Mouse (Mus musculus) right cerebral cortex, postnatal 25 days (tissue): Measurements from ENCODE around the gene Arhgap15.

ENCODE experiments used
- DNase-seq: peaks from one replicate; pipeline ENCODE4 v3.0.0; 2022

The Arhgap15 gene

DNA sequence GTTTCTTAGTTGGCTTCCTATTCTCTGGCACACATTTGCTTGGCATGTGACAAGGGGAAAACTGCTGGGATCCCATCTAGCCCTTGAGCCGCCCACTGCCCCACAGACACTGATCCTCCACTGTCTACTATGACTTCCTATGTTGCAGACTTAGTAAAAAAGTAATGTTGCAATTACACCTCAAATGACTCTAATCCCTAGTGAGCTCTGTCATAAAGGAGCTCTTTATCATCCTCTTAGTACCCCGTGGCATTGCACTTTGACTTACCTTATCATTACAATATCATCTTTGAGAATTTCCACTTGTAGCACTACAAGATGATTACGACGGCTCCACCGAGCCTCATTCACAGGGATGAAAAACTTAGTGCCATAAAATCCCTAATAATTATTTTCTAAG, 190.6 kb downstream of the Arhgap15 start:
- DNase-seq = no peak

GRCm38 (mm10) chr2:43945679-43946078, 197.1 kb downstream of the Arhgap15 start:
- no peak for DNase-seq

GRCm38 (mm10) chr2:43949775-43950492, 201.3 kb downstream of the Arhgap15 start:
- DNase-seq = no peak

DNA sequence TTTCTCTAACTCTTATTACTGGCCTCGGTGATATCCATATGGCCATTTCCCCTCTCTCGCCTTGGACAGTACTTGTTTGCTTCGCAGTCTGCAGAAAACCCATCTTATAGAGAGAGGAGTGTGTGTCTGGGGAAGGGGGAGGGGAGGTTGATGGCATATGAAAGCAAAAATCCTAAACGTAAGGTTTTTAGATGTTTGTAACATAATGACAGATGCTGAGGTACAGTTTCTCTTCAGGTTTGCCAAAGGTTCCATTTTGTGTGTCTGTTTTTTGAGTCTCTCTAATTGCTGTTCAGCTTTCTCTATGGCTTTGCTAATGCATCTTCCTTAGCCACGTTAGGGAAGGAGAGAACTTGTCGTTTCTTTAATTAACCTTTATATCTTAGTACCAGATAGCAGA, 202.1 kb downstream of the Arhgap15 start:
- DNase-seq = no peak

DNA sequence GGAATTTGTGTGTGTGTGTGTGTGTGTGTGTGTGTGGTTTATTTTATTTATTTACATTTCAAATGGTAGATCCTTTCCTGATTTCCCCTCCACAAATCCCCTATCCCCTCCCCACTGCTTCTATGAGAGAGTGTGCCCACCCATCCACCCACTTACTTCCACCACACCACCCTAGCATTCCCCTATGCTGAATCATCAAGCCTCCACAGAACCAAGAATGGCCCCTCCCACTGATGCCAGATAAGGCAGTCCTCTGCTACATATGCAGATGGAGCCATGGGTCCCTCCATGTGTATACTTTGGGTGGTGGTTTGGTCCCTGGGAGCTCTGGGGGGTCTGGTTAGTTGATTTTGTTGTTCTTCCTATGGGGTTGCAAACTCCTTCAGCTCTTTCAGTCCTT, 210.6 kb downstream of the Arhgap15 start:
- no peak for DNase-seq

DNA sequence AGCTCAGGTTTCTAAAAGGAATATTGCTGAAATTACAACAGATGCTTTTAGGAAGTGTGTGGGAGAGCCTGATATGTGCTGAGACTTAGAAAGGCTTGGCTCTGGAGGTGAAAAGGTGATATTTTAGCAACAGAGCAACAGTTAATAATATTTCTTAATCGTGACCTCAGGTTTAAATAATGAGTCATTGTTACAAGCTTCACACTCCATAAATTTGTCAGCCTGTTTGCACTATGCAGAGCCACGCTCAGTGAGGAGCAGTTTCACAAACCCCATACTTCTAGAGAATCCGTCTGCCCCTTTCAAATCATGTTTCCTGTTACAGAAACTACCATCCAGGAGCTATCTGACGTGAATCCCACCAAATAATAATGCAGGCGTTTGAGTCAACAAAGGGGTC, 213.8 kb downstream of the Arhgap15 start:
- no peak for DNase-seq

GRCm38 (mm10) chr2:43968581-43968980, 220.0 kb downstream of the Arhgap15 start:
- no peak for DNase-seq

- peak; percentile 30 for DNase-seq
These were observed 229.1 kb downstream of the Arhgap15 start for GRCm38 (mm10) chr2:43977732-43978131.

- no peak for DNase-seq
These were observed 229.8 kb downstream of the Arhgap15 start for GRCm38 (mm10) chr2:43978177-43979013.

- DNase-seq = no peak
These were observed 237.4 kb downstream of the Arhgap15 start for GRCm38 (mm10) chr2:43986066-43986465.

GRCm38 (mm10) chr2:43987919-43988318, 239.3 kb downstream of the Arhgap15 start:
- DNase-seq = no peak

- DNase-seq = peak; percentile 73
These were observed 241.2 kb downstream of the Arhgap15 start for GRCm38 (mm10) chr2:43989850-43990249.

DNA sequence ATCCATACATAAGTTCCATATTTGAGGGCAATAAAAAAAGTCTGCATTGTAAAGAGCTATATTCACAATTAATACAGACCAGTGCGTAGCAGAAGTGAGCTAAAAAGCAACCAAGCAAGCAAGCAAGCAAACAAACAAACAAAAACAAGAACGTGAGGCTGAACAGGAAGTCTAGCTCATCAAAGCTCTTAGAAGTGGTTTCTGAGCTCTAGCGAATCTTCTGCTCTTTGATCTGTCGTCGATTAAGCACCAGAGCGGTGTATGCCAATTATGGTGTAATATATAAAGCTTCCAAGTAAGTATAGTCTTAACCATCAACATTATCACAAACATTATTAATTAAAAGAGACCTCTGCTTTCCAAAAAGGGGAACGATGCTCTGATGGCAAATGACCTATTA, 243.9 kb downstream of the Arhgap15 start:
- no peak for DNase-seq

- DNase-seq = no peak
These were observed 253.8 kb downstream of the Arhgap15 start for GRCm38 (mm10) chr2:44002454-44002853.

DNA sequence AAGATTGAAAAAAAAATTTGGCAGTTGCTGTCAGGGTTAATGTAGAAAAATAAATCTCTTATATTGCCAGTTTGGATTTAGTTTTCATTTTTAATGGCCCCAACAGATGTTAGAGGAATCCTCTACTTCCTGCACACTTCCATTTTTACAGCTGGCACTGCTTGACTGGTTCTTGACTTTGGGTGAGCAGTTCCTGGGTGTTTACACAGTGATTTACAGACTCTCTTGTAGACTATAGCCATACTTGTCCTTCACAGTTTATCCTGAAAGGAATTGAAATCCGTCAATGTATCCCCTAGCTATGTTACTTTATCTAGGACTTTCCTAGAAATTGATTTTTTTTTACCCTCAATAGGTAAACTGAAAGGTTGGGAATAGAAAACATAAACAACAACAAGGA, 261.6 kb downstream of the Arhgap15 start:
- DNase-seq = no peak

- DNase-seq = no peak
These were observed 264.8 kb downstream of the Arhgap15 start for GRCm38 (mm10) chr2:44013388-44013787.

GRCm38 (mm10) chr2:44016720-44017119, 268.1 kb downstream of the Arhgap15 start:
- DNase-seq = no peak

DNA sequence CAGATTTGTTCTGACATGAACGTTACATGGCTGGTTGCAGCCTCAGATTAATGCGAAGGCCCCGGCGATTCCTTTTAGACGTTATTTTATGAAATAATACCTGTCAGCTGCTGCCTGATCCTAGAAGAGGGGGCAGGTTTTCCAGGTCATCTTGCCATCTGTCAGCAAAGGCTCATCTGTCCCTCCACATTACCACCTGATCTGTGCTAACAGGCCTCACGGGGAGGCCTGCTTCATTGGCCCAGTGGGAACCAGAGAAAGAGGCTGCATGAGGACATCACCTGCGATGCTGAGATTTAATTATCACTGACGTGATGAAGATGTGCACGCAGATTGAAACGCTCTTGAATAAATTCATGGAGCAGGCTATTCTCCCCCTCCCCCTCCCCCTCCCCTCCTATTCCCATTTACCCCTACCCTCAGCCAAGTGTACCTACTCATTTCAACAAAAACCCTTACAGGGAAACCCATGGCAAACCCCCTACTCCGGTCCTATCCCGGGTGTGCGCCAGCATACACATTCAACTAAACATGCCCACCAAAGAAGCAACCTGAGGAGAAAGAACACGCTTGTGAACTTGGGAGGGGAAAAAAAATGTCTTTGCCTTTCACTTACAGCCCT, 268.9 kb downstream of the Arhgap15 start:
- DNase-seq = no peak

DNA sequence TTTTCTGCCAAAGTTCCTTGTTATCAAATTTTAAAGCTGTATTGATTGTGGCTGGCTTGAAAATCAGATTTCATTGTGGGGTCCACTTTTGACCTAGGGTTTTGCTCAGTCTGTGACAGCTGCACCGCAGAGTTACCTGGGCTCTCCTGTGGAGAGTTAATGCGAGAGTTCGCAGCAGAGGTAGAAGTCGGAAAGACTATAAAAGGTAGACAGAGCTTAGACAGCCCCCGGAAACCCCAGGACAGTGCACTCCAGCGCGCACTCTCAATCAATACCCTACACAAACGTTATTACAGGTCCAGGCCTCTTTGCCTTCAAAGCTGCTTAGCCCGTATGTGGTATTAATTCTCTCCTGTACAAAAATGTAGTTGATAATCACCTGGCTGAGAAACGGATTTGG, 269.4 kb downstream of the Arhgap15 start:
- no peak for DNase-seq

- DNase-seq = no peak
These were observed 276.1 kb downstream of the Arhgap15 start for GRCm38 (mm10) chr2:44024704-44025103.

DNA sequence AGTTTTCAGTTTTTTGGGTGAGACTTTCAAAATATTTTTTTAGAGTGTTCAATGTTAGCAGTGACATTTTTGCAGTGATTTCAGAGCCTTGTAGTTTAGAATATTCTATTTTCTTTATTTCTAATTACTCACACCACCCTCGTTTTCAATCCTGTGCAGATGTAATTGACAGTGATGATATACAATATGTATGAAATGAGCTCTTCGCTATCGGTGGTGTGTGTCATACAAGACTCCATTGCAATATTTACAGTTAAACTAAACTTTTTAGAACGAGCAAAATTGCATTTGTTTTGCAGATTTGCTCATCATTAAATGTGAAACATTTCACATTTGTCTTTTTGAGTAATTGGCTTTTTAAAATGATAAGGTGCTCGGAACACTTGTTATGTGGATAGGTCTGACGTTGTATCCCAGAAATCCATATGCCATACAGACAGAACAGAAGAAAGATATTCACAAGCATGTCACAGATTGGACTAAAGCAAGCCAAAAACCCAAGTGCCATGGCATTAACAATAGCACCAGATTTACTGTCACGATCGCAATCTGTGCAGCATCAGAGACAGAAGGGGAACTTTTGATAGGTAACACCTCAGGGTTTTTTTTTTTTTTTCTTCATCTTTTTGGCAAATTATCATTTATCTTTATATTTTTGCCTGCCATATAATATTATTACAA, 280.6 kb downstream of the Arhgap15 start:
- DNase-seq = no peak

DNA sequence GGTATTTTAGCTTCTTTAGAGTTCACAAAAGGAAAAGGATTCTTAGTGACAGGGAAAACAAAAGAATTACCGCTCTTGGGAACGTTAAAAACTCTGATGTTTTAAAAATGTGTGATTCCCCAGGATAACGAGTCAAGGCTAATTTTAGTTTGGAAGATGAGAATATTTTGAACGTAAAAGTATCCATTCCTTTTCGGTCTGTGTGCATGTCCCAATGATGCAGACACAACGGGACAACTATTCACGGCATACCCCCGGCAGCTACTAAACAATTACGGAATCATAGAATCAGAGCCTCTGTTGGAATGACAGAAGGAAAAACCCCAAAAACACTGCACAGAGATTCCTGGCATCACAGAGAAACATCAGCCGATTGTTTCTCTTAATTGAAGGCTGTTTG, 281.2 kb downstream of the Arhgap15 start:
- DNase-seq = no peak

DNA sequence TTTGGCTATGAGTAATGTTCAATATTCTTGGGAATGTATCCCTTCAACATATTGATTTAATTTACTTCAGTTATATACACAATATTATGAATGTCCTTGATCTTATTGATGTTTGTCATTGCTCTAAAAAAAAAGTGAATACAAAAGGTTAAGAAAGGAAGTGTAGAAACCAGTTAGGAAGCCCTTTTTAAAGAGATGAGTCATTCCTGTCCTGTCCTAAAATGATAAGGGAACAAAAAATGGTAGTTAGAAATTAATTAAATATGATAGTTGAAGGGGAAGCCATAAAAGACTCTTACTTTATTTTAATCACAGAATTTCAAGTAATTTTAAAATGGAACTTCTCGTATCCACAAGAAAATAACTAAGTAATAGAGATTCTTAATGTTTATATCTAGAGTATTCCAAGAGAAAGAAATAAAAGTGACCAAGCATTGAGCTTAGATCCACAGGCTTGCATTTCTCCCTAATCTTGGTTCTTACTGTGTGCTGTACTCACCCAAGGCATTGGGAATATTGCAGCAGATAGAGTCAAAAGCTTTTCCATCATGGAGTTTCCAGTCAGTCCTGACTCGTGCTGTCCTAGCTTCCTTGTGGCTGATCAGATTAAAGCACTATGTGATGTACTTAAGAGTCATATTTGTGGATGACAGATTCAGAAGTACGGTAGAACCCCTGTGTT, 291.0 kb downstream of the Arhgap15 start:
- no peak for DNase-seq
